Mouse (Mus musculus): ENCODE results near the gene Bnip3.

DNA sequence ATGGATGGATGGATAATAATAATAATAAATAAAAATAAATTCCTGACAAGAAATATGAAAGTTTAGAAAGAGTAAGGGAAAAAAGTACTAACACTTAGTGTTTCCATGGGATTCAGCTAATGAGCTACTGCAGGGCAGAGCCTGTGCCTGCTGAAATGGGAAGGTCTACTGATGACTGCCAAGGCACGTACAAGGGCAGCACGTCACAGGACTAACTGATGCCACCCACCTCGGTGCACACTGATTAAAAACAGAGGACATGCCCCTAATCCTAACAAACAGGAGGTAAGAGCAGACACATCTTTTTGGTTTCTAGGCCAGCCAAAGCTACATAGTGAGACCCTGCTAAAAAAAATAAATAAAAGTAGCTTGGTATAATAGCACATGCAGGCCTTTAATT is 25.6 kb downstream of the Bnip3 start:
- TF ChIP-seq CTCF (IDR thresholded peaks at IDR 0.05; ENCODE audit: control insufficient read depth, insufficient read depth, low read length) (no peak), POLR2A (IDR thresholded peaks at IDR 0.05; ENCODE audit: borderline replicate concordance, control insufficient read depth, low read depth, low read length) (no peak)
